Mouse (Mus musculus): Measurements from ENCODE around the gene Htr6. TPM values are rescaled to one million over a fixed set of nuclear protein-coding genes. Genes with fewer than 3 reads are reported as not detected.

Htr6 gene
- total RNA-seq, 2 experiments from 2014 or later: not detected

GRCm38 (mm10) chr4:139088982-139089671 is 13.8 kb upstream of the Htr6 start:
- DNase-seq: no peak

DNA sequence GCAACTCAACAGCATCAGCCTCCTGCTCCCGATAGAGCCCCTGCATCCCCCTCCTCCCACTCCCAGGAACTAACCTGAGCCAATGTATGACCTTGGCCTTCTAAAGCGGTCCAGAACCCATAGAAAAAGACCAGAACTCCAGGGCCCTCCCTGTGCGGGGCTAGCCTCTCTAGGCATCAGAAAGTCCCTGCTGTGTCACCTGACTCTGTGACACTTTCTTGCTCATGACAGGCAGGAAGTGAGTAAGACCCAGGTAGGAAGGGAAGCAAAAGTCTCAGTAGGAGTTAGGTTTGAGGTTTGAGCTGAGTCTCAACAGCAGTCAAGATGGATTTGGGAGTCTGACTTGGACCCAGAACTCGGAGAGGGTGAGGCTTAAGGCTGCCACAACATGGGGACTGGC is 11.6 kb upstream of the Htr6 start:
- no peak for DNase-seq

GRCm38 (mm10) chr4:139086037-139086436 is 10.7 kb upstream of the Htr6 start:
- peak; percentile 88 for DNase-seq

- no peak for DNase-seq
Observed at GRCm38 (mm10) chr4:139085337-139085736, 10.0 kb upstream of the Htr6 start.

DNA sequence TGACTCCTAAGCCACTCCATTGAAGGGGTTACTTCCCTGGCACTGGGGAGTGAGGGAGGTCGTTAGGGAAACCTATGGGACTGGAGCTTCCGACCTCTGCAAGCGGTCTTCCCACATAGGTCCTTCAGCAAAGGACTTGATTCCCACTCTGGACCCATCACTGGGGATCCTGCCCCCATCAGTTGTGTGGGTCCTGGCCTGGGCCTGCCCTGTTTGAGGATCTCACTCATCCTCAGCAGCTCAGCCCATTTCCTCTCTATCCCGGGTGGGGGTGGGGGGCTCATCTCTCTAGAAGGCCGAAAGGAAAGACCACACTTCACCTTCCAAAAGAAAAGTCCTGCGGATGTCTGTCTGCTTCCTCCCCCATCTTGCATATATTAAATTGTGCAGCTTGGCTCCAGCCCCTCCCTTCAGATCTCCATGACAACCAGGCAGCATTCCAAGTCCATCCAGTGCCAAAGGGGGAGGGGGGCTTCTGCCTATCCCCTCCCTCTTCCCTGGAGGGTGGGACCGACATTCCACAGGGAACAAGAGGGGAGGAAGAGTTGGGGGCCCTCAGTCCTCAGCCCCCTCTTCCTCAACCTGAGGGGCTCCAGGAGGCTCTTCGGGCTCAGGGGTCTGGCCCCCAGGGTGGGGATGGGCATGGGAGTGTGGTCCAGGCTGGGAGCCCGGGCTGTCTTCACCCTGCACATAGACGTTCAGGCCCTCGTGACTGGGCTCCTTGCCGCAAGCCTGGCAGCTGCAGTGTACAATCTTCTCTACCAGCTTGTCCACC is 7.6 kb upstream of the Htr6 start:
- no peak for DNase-seq

DNA sequence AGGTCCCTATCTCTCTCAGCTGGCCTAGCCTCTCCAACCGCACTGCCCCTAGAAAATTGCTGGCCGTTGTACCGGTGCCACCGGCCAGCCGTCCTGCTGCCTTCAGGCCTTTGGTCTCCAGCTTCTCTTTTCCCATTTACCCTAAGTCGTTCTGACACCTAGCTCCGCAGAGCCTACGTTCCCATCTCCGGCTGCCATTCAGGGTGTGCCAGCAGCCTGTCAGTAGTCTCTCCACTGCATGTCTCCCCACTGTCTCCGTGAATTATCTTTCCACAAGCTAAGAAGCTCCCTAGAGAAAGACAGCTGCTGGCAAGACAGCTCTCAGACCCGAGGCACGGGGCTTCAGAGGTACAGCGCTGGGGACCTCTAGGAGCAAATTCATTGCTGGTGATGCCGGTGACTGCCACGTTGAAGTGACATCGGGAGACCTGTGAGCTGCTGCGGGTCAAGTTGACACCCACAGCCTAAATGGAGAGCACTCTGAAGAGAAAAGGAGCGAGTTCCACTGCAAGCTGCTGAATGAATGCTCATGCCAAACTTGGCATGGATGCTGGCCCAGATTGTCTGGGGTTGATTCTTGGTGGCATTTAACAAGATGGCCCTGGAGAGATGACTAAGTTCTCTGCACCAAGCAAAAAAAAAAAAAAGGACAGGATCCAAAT is 6.0 kb upstream of the Htr6 start:
- DNase-seq: no peak

GRCm38 (mm10) chr4:139080259-139080658 is 4.9 kb upstream of the Htr6 start:
- no peak for DNase-seq

DNA sequence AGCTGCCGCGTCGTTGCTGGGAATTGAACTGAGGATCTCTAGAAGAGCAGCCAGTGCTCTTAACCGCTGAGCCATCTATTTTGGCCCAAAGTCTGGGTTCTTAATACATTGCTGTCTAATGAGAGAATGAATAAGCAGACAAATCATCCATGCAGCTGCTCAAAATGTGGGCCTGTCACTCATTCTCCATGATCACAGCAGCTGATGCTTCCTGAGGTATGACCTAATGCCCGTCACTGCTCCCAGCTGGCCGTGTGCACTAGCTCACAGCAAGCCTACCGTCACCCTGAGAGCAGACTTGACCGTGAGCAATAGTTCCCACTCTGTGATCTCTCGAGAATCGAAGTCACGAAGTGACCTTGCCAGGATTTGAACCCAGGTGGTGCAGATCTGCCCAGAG is 4.1 kb upstream of the Htr6 start:
- DNase-seq: no peak

- DNase-seq: no peak
Observed at GRCm38 (mm10) chr4:139078726-139079125, 3.4 kb upstream of the Htr6 start.

DNA sequence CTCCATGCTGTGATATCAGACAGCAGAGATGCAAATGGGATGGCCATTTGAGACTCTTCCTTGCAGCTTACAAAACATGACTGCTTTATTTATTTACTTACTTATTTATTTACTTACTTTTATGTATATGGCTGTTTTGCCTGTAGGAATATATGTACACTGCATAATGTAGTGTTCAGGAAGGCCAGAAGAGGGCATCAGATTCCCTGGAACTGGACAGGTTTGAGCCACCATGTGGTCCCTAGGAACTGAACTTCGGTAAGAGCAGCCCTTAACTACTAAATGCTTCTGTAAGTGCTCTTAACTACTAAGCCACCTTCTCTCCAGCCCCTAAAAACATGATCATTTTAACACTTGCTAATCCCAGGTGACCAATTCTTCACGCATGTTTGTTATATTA is 2.9 kb upstream of the Htr6 start:
- no peak for DNase-seq

GRCm38 (mm10) chr4:139075915-139076314 is 545 bp upstream of the Htr6 start:
- DNase-seq: no peak

- DNase-seq: no peak
Observed at GRCm38 (mm10) chr4:139074060-139074459, 1.3 kb downstream of the Htr6 start.

GRCm38 (mm10) chr4:139068287-139068686 is 7.1 kb downstream of the Htr6 start:
- no peak for DNase-seq

DNA sequence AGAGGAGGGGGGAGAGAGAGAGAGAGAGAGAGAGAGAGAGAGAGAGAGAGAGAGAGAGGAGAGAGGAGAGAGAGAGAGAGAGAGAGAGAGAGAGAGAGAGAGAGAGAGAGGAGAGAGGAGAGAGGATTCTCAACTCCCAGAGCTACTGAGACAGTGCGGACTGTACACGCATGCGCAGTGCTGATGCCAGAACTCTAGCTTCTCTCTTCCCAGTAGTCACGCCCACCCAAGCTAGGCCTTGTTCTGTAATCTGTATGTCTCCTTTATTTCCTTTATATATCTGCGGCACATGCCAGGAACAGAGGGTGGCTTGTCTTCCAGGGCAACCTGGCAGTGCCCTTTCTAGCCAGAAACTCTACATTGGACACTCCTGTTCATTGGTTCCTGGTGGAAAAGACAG is 10.5 kb downstream of the Htr6 start:
- no peak for DNase-seq

DNA sequence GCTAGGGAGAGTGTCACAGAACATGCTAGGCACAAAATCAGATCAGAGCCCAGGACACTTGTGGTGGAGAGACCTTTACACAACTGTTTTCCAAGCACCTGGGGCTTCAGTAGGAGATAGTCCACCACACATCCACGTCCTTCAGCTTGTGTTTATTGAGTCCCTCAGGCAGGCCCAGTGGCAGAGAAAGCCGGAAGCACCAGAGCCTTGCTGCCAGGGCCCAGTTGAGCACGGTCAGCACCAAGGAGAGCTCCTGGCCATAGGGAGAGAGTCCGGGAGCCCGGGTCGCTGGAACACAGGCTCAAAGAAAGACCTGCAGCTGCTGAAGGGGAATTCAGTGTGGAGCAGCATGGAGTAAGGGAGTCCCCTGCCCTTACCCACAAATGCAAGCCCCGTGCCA is 15.8 kb downstream of the Htr6 start:
- DNase-seq: peak; percentile 63

GRCm38 (mm10) chr4:139058029-139058428 is 17.3 kb downstream of the Htr6 start:
- DNase-seq: no peak

GRCm38 (mm10) chr4:139057291-139057690 is 18.1 kb downstream of the Htr6 start:
- DNase-seq: no peak

DNA sequence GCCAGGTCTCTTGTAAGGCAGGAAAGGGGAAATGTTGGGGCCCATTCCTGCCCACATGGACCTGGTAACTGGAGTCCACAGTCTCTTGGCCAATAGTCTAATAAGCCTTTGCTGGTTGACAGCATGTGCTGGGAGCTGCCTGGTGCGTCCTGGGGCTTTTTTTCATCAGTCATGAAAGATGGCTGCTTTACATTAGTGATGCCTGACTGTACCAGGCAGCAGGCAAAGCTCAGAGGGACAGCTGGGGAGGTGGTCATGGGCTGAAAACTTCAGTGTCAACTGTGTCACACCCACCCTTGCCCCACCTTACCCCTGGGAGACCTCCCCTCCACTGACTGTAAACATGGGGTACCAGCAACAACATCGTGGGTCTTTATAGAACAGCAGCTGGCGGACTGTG is 19.6 kb downstream of the Htr6 start:
- no peak for DNase-seq

GRCm38 (mm10) chr4:139055336-139055735 is 20.0 kb downstream of the Htr6 start:
- peak; percentile 17 for DNase-seq

DNA sequence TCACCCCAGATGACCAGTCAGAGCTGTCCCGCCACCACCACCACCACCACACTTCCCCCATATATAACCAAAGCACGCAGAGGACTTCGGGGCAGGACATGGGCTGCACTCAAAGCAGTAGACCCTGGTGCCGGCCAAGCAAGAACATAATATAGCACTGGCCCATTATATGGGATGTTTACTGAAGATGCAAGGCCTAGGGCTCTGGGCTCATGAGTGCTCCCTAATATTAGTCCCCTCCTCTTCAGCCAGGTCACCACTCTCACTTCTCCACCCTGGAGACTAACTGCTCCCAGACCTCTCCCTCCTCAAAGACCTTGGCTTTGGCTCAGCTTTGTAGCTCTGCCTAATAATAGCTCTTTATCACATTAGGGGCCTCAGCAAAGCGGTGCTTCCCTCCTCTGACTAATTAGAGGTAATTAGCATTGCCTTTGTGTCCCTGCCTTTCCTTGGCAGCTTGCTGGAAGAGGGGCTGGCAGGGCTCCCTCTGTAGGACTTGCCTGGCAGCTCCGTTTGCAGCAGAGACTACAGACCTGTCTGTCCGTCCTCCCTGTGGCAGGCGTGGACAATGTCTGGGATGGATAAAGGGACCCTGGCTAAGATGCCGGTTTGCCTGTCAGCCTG is 21.0 kb downstream of the Htr6 start:
- DNase-seq: no peak

DNA sequence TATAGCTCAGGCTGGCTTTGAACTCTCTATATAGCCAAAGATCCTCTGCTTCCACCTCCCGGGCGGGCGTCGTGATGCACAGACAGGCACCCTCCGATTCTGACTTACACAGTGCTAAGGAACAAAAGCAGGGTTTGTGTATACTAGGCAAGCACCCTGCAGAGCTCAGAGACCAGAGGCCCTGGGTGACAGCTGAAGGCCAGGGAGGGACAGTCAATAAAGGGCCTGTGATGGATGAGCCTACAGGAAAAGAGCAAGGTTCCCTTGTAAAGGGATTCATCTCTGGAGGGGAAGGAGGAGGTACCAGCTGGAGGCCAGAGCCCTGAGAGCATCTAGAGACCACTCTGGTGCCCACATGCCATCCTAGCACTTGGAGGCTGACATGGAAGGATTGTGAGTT is 22.0 kb downstream of the Htr6 start:
- DNase-seq: no peak

- DNase-seq: no peak
Observed at GRCm38 (mm10) chr4:139052796-139053195, 22.6 kb downstream of the Htr6 start.

GRCm38 (mm10) chr4:139048518-139048917 is 26.9 kb downstream of the Htr6 start:
- no peak for DNase-seq

Data from gastrocnemius, postnatal 10 days (tissue).